Mouse (Mus musculus): Measurements from ENCODE around the gene Grin2c. TPM values are rescaled to one million over a fixed set of nuclear protein-coding genes. Genes with fewer than 3 reads are reported as not detected.

Gene Grin2c
- polyA plus RNA-seq, 1 experiment from 2014 or later, result 0.04 TPM

- Histone ChIP-seq H3K4me1 (ENCODE audit: insufficient read depth) (peaks cover 14% of the 10 kb centered on the region), H3K9me3 (ENCODE audit: low read length) (no peaks in the 10 kb centered on the region), H3K27me3 (ENCODE audit: insufficient read depth, low read length) (no peaks in the 10 kb centered on the region), H3K36me3 (replicated peaks; ENCODE audit: insufficient read depth, low read length) (peaks cover 13% of the 10 kb centered on the region), H3K4me3 (ENCODE audit: low read depth, low read length) (no peak overlapping the region), H3K27ac (ENCODE audit: low read depth) (peak overlapping the region; percentile 40; the same call in 1 of the 2 replicates), H3K4me2 (ENCODE audit: low read depth, low read length) (no peak overlapping the region), H3K9ac (replicated peaks) (no peak overlapping the region)
- ATAC-seq, result peak; percentile 31; the same call in 1 of the 2 replicates
- WGBS (ENCODE audit: insufficient replicate concordance), result 74% methylated on average over 5 of the region's 5 CpGs
- DNase-seq, result no peak
- TF ChIP-seq EP300 (IDR thresholded peaks at IDR 0.05; ENCODE audit: low read depth) (no peak), CTCF (IDR thresholded peaks at IDR 0.05; ENCODE audit: low read depth) (no peak)
These were observed 34.2 kb downstream of the Grin2c start for GRCm38 (mm10) chr11:115232889-115233288.

DNA sequence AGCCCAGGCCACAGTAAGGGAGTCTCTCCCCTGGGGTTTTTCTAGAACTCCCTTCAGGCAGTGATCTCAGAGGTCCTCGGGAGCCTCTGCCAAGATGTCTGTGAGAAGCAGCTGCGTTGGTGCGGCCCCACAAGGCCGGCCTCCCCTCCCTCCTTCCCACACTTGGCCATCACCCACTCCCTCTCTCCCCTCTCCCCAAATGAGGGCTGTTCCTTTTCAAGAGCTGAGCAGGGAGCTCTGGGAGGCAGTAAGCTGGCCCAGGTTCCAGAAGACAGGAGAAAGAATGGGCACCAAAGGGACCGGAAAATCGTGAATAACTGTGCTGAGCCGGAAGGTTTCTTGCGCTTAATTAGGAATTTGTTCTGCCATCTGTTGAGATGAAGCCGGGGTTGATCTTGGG is 35.1 kb downstream of the Grin2c start:
- H3K27me3 ChIP-seq (ENCODE audit: insufficient read depth, low read length), result no peaks in the 10 kb centered on the region
- H3K27ac ChIP-seq (ENCODE audit: low read depth), result peak overlapping the region; percentile 70
- no peak for DNase-seq
- no peak overlapping the region for H3K9ac ChIP-seq (replicated peaks)
- no peaks in the 10 kb centered on the region for H3K9me3 ChIP-seq (ENCODE audit: low read length)
- TF ChIP-seq CTCF (IDR thresholded peaks at IDR 0.05; ENCODE audit: low read depth), result no peak
- TF ChIP-seq EP300 (IDR thresholded peaks at IDR 0.05; ENCODE audit: low read depth), result no peak
- 63% methylated on average over 9 of the region's 9 CpGs for WGBS (ENCODE audit: insufficient replicate concordance)
- H3K36me3 ChIP-seq (replicated peaks; ENCODE audit: insufficient read depth, low read length), result peaks cover 11% of the 10 kb centered on the region; the same call in 1 of the 2 replicates
- no peak overlapping the region for H3K4me3 ChIP-seq (ENCODE audit: low read depth, low read length)
- ATAC-seq, result no peak
- peaks cover 16% of the 10 kb centered on the region for H3K4me1 ChIP-seq (ENCODE audit: insufficient read depth)
- H3K4me2 ChIP-seq (ENCODE audit: low read depth, low read length), result no peak overlapping the region

DNA sequence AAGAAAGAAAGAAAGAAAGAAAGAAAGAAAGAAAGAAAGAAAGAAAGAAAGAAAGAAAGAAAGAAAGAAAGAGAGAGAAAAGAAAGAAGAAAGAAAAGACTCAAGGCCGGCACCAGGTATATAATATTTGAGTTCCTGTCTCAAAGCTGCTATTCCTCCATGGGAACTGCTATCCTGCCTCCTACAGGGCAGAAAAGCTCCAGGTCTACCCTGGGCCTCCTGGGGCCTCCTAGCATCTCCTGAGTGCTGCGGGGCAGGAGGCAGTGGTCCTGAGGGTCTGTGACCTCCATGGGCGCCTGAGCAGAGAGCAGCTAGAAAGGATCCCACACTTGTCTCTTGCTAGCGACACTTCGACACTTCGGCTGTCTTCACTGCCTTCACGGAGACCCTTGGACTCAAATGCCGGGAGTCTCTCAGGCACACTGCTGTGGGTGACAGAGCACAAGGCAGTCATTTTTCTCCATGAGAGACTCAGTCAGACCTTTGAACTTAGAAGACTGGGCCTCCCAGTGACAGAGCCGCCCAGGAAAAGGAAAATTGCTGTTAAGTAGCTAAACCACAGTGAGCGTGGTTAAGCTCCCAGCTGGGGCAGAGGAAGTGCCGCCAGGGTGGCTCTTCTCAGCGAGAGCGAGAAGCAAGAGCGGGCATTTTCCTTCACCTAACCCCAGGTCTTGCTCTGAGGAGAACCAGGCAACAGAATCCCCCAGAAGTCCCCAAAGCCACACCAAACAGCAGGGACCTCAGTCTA is 35.7 kb downstream of the Grin2c start:
- Histone ChIP-seq H3K4me2 (ENCODE audit: low read depth, low read length) (0 out of 2 replicates have a peak overlapping the region, but pooled peaks have one; percentile 20), H3K4me1 (ENCODE audit: insufficient read depth) (peaks cover 19% of the 10 kb centered on the region), H3K27ac (ENCODE audit: low read depth) (peak overlapping the region; percentile 70), H3K27me3 (ENCODE audit: insufficient read depth, low read length) (no peaks in the 10 kb centered on the region), H3K9ac (replicated peaks) (no peak overlapping the region), H3K36me3 (replicated peaks; ENCODE audit: insufficient read depth, low read length) (peaks cover 11% of the 10 kb centered on the region; the same call in 1 of the 2 replicates), H3K4me3 (ENCODE audit: low read depth, low read length) (no peak overlapping the region), H3K9me3 (ENCODE audit: low read length) (no peaks in the 10 kb centered on the region)
- TF ChIP-seq EP300 (IDR thresholded peaks at IDR 0.05; ENCODE audit: low read depth), result no peak
- no peak for TF ChIP-seq CTCF (IDR thresholded peaks at IDR 0.05; ENCODE audit: low read depth)
- WGBS (ENCODE audit: insufficient replicate concordance), result 39% methylated on average over 14 of the region's 14 CpGs
- ATAC-seq (no peak), DNase-seq (peak; percentile 44)

GRCm38 (mm10) chr11:115229021-115229930 is 37.8 kb downstream of the Grin2c start:
- 62% methylated on average over 15 of the region's 15 CpGs for WGBS (ENCODE audit: insufficient replicate concordance)
- H3K36me3 ChIP-seq (replicated peaks; ENCODE audit: insufficient read depth, low read length), result peaks cover 7% of the 10 kb centered on the region; the same call in 1 of the 2 replicates
- DNase-seq, result no peak
- peaks cover 21% of the 10 kb centered on the region for H3K4me1 ChIP-seq (ENCODE audit: insufficient read depth)
- H3K27ac ChIP-seq (ENCODE audit: low read depth), result no peak overlapping the region
- no peak for TF ChIP-seq EP300 (IDR thresholded peaks at IDR 0.05; ENCODE audit: low read depth)
- no peak for TF ChIP-seq CTCF (IDR thresholded peaks at IDR 0.05; ENCODE audit: low read depth)
- no peak overlapping the region for H3K4me3 ChIP-seq (ENCODE audit: low read depth, low read length)
- H3K27me3 ChIP-seq (ENCODE audit: insufficient read depth, low read length), result no peaks in the 10 kb centered on the region
- H3K9ac ChIP-seq (replicated peaks), result no peak overlapping the region
- no peaks in the 10 kb centered on the region for H3K9me3 ChIP-seq (ENCODE audit: low read length)
- ATAC-seq, result no peak
- H3K4me2 ChIP-seq (ENCODE audit: low read depth, low read length), result no peak overlapping the region

GRCm38 (mm10) chr11:115228430-115228829 is 38.6 kb downstream of the Grin2c start:
- Histone ChIP-seq H3K9me3 (ENCODE audit: low read length) (no peaks in the 10 kb centered on the region), H3K36me3 (replicated peaks; ENCODE audit: insufficient read depth, low read length) (peaks cover 7% of the 10 kb centered on the region; the same call in 1 of the 2 replicates), H3K4me1 (ENCODE audit: insufficient read depth) (peaks cover 26% of the 10 kb centered on the region), H3K9ac (replicated peaks) (no peak overlapping the region), H3K27ac (ENCODE audit: low read depth) (no peak overlapping the region), H3K4me3 (ENCODE audit: low read depth, low read length) (no peak overlapping the region), H3K27me3 (ENCODE audit: insufficient read depth, low read length) (no peaks in the 10 kb centered on the region), H3K4me2 (ENCODE audit: low read depth, low read length) (no peak overlapping the region)
- ATAC-seq, result no peak
- TF ChIP-seq CTCF (IDR thresholded peaks at IDR 0.05; ENCODE audit: low read depth), result no peak
- TF ChIP-seq EP300 (IDR thresholded peaks at IDR 0.05; ENCODE audit: low read depth), result no peak
- 63% methylated on average over 7 of the region's 7 CpGs for WGBS (ENCODE audit: insufficient replicate concordance)
- no peak for DNase-seq

- 67% methylated on average over 12 of the region's 12 CpGs for WGBS (ENCODE audit: insufficient replicate concordance)
- H3K4me3 ChIP-seq (ENCODE audit: low read depth, low read length), result no peak overlapping the region
- DNase-seq (no peak), ATAC-seq (no peak)
- H3K27me3 ChIP-seq (ENCODE audit: insufficient read depth, low read length), result no peaks in the 10 kb centered on the region
- peaks cover 30% of the 10 kb centered on the region for H3K4me1 ChIP-seq (ENCODE audit: insufficient read depth)
- peaks cover 7% of the 10 kb centered on the region; the same call in 1 of the 2 replicates for H3K36me3 ChIP-seq (replicated peaks; ENCODE audit: insufficient read depth, low read length)
- no peak overlapping the region for H3K9ac ChIP-seq (replicated peaks)
- no peak for TF ChIP-seq CTCF (IDR thresholded peaks at IDR 0.05; ENCODE audit: low read depth)
- no peak for TF ChIP-seq EP300 (IDR thresholded peaks at IDR 0.05; ENCODE audit: low read depth)
- H3K9me3 ChIP-seq (ENCODE audit: low read length), result no peaks in the 10 kb centered on the region
- H3K27ac ChIP-seq (ENCODE audit: low read depth), result no peak overlapping the region
- no peak overlapping the region for H3K4me2 ChIP-seq (ENCODE audit: low read depth, low read length)
These were observed 39.4 kb downstream of the Grin2c start for GRCm38 (mm10) chr11:115227640-115228039.

Data from liver, postnatal 0 days (tissue).